ENCODE assay signal across 9 mouse cellular contexts in the genomic region with DNA sequence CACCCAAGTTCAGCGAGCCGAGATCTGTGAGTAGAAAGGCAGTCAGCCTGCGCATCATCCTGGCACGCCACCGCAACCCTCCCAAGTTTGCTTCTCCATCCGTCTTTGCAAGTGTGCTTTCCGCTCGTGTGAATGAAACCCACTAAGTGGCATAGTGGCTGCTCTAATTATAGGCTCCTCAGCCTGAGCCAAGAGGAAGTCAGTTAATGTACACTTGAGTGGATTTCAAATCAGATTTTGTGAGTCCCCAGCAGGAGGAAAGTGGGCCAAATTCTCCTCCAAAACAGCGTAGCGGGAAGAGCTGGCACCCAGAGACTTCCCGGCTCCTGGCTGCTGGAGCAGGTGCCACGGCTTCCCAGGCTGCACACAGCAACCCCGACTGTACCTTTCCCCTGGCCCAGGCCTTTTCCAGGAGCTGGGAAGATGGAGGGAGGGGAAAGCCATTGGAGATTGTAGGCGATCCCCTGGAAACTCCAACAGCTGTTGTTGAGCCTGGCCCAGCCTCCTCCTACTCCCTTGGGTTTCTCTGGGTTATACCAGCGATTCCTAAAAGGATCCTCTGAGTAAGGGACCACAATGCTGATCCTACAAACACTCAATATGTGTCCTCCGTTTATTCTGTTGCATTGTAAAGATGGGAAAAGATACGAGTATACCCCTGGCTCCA.
DNase-seq lines count a peak whose midpoint lies in the region; ATAC-seq lines count a peak whose summit lies in the region.
"Had no signal": no experiment of that assay in that cellular context is flagged by ENCODE, and none has a peak within 500 bp of the region (broad histone marks: within the 10 kb centered on the region; RNA-seq: fewer than 3 reads in every experiment).

No protein-coding gene starts in this region.

- H3K27me3 ChIP-seq in forebrain, embryonic 10.5 days (ENCODE audit: poor library complexity, severe bottlenecking), result peaks cover 31% of the 10 kb centered on the region
- no peaks in the 10 kb centered on the region; the same call in 1 of the 2 replicates for H3K27me3 ChIP-seq in forebrain, embryonic 11.5 days (ENCODE audit: control insufficient read depth, insufficient read depth, low read length)
- peaks cover 13% of the 10 kb centered on the region for H3K27me3 ChIP-seq in forebrain, embryonic 13.5 days

- no peak overlapping the region for H3K4me2 ChIP-seq in forebrain, embryonic 11.5 days (ENCODE audit: low read depth, low read length, severe bottlenecking)
- no peak overlapping the region for H3K4me2 ChIP-seq in forebrain, embryonic 13.5 days
- H3K4me2 ChIP-seq: heart, embryonic 13.5 days had no signal

- H3K9me3 ChIP-seq in forebrain, embryonic 10.5 days, result no peaks in the 10 kb centered on the region
- no peaks in the 10 kb centered on the region for H3K9me3 ChIP-seq in forebrain, embryonic 11.5 days (ENCODE audit: control insufficient read depth, low read length)
- no peaks in the 10 kb centered on the region for H3K9me3 ChIP-seq in forebrain, embryonic 13.5 days (replicated peaks)

- H3K27ac ChIP-seq in forebrain, embryonic 10.5 days, result 0 out of 2 replicates have a peak overlapping the region, but pooled peaks have one; percentile 51
- no peak overlapping the region for H3K27ac ChIP-seq in forebrain, embryonic 11.5 days (ENCODE audit: low read depth, low read length)
- H3K27ac ChIP-seq in forebrain, embryonic 13.5 days, result peak overlapping the region; percentile 81
- H3K27ac ChIP-seq: heart, embryonic 13.5 days had no signal

- peaks cover 17% of the 10 kb centered on the region for H3K4me1 ChIP-seq in forebrain, embryonic 10.5 days
- H3K4me1 ChIP-seq in forebrain, embryonic 11.5 days (replicated peaks; ENCODE audit: control insufficient read depth, insufficient read depth, low read length), result peaks cover 9% of the 10 kb centered on the region; the same call in 1 of the 2 replicates
- peaks cover 49% of the 10 kb centered on the region for H3K4me1 ChIP-seq in forebrain, embryonic 13.5 days
- H3K4me1 ChIP-seq: heart, embryonic 13.5 days had no signal

- H3K9ac ChIP-seq in forebrain, embryonic 11.5 days (ENCODE audit: low read length), result no peak overlapping the region
- H3K9ac ChIP-seq in forebrain, embryonic 13.5 days, result no peak overlapping the region
- H3K9ac ChIP-seq: heart, embryonic 13.5 days had no signal

- DNase-seq in forebrain, embryonic 10.5 days (ENCODE audit: extremely low spot score, low spot score), result no peak
- no peak for DNase-seq in forebrain, embryonic 11.5 days (ENCODE audit: low spot score)
- DNase-seq in layer of hippocampus, postnatal 14 days (ENCODE audit: low spot score in 2 of 2), result peak; percentile 30 to 58
- DNase-seq in right cerebral cortex, postnatal 10 days (ENCODE audit: low spot score in 2 of 2), result peak; percentile 86 to 91
- DNase-seq in urinary bladder, postnatal 4 days (ENCODE audit: low spot score in 2 of 2), result no peak
- DNase-seq in gastrocnemius, postnatal 14 days, result no peak

- 83% methylated on average over 17 of the region's 17 CpGs for WGBS in forebrain, embryonic 10.5 days
- WGBS in forebrain, embryonic 11.5 days, result 71% methylated on average over 17 of the region's 17 CpGs
- WGBS in forebrain, embryonic 13.5 days, result 46% methylated on average over 17 of the region's 17 CpGs

- H3K36me3 ChIP-seq in forebrain, embryonic 10.5 days (replicated peaks), result no peaks in the 10 kb centered on the region
- no peaks in the 10 kb centered on the region for H3K36me3 ChIP-seq in forebrain, embryonic 11.5 days (ENCODE audit: control insufficient read depth, insufficient read depth, low read length)
- no peaks in the 10 kb centered on the region for H3K36me3 ChIP-seq in forebrain, embryonic 13.5 days (ENCODE audit: poor library complexity, severe bottlenecking)
- H3K36me3 ChIP-seq: heart, embryonic 13.5 days had no signal

- H3K4me3 ChIP-seq in forebrain, embryonic 10.5 days, result no peak overlapping the region
- no peak overlapping the region for H3K4me3 ChIP-seq in forebrain, embryonic 11.5 days (ENCODE audit: low read depth, low read length)
- no peak overlapping the region for H3K4me3 ChIP-seq in forebrain, embryonic 13.5 days
- H3K4me3 ChIP-seq: heart, embryonic 13.5 days had no signal

- ATAC-seq in forebrain, embryonic 11.5 days (replicated peaks; ENCODE audit: low FRiP score), result no peak
- ATAC-seq in forebrain, embryonic 13.5 days, result peak; percentile 72
- ATAC-seq in CD4-positive, CD25-positive, alpha-beta regulatory T cell, adult 4 months, result no peak

- intact Hi-C loops in gastrocnemius, postnatal 14 days (cut with DNase I; ENCODE audit: low total_unique reads), result no loop called here

Comparison
In these comparisons a context has a peak if more than half of its experiments do, and no peak if none do; other contexts are left out.
1. DNase-seq: peak in layer of hippocampus, postnatal 14 days (2 of 2) and right cerebral cortex, postnatal 10 days (2 of 2); none in forebrain, embryonic 10.5 days (single experiment), forebrain, embryonic 11.5 days (single experiment), urinary bladder, postnatal 4 days (0 of 2) and gastrocnemius, postnatal 14 days (single experiment).